Mouse (Mus musculus): Measurements from ENCODE around the gene Gm17359. TPM values are rescaled to one million over a fixed set of nuclear protein-coding genes. Genes with fewer than 3 reads are reported as not detected.

The Gm17359 gene
- total and polyA plus RNA-seq, 3 experiments = not detected

- in situ Hi-C loops (cut with MboI; ENCODE audit: low pct_ligation_motif_present, low pct_unique_long_range_greater_than_20kb, low sequenced_read_pairs) (no loop called here), dilution Hi-C loops (cut with MboI; ENCODE audit: extremely low pct_ligation_motif_present, extremely low pct_unique_long_range_greater_than_20kb, low sequenced_read_pairs) (no loop called here)
- Histone ChIP-seq H3K4me2 (ENCODE audit: insufficient read depth, low read depth, poor library complexity, severe bottlenecking) (no peak overlapping the region), H3K79me2 (replicated peaks; ENCODE audit: control insufficient read depth, extremely low read depth, insufficient read depth, poor library complexity, severe bottlenecking) (no peaks in the 10 kb centered on the region), H3K9me3 (replicated peaks; ENCODE audit: low read length) (no peaks in the 10 kb centered on the region), H3K4me3 (replicated peaks in 1 of 3; ENCODE audit: low read depth in 2 of 3, low read length in 2 of 3, poor library complexity in 1 of 3) (no peak overlapping the region), H3K4me1 (ENCODE audit: control insufficient read depth in 1 of 2, insufficient read depth in 2 of 2) (no peaks in the 10 kb centered on the region), H3K27ac (ENCODE audit: insufficient read depth, low read depth) (no peak overlapping the region), H3K36me3 (replicated peaks in 1 of 2; ENCODE audit: control insufficient read depth in 1 of 2, insufficient read depth in 1 of 2, low read length in 1 of 2) (no peaks in the 10 kb centered on the region), H3K27me3 (replicated peaks) (no peaks in the 10 kb centered on the region), H3K9ac (ENCODE audit: insufficient read depth, low read depth) (no peak overlapping the region)
- DNase-seq (ENCODE audit: extremely low read depth) = no peak
- no peak for TF ChIP-seq MYC (IDR thresholded peaks at IDR 0.05; ENCODE audit: low read depth, low read length)
- TF ChIP-seq MEF2A (IDR thresholded peaks at IDR 0.05; ENCODE audit: borderline replicate concordance, low read depth, low read length) = no peak
- no peak for TF ChIP-seq KAT2A (IDR thresholded peaks at IDR 0.05; ENCODE audit: insufficient replicate concordance, low read length)
- TF ChIP-seq JUN (IDR thresholded peaks at IDR 0.05; ENCODE audit: insufficient read depth, low read depth, low read length) = no peak
- no peak for TF ChIP-seq PAX5 (IDR thresholded peaks at IDR 0.05; ENCODE audit: low read length)
- no peak for TF ChIP-seq BHLHE40 (IDR thresholded peaks at IDR 0.05; ENCODE audit: low read depth, low read length)
- no peak for TF ChIP-seq CHD2 (IDR thresholded peaks at IDR 0.05; ENCODE audit: low read length)
Measured at GRCm38 (mm10) chr3:79448421-79448820, 112.0 kb downstream of the Gm17359 start.

- H3K36me3 ChIP-seq (replicated peaks in 1 of 2; ENCODE audit: control insufficient read depth in 1 of 2, insufficient read depth in 1 of 2, low read length in 1 of 2) = no peaks in the 10 kb centered on the region
- H3K9me3 ChIP-seq (replicated peaks; ENCODE audit: low read length) = no peaks in the 10 kb centered on the region
- TF ChIP-seq BHLHE40 (IDR thresholded peaks at IDR 0.05; ENCODE audit: low read depth, low read length) = no peak
- no peak for TF ChIP-seq MAZ (IDR thresholded peaks at IDR 0.05; ENCODE audit: low read depth, low read length)
- no peak for TF ChIP-seq JUN (IDR thresholded peaks at IDR 0.05; ENCODE audit: insufficient read depth, low read depth, low read length)
- no peak for TF ChIP-seq JUND (conservative IDR thresholded peaks at IDR 0.05; ENCODE audit: low read depth, low read length)
- TF ChIP-seq HCFC1 (IDR thresholded peaks at IDR 0.05; ENCODE audit: low read depth, low read length) = no peak
- no peak for TF ChIP-seq MXI1 (IDR thresholded peaks at IDR 0.05; ENCODE audit: low read depth, low read length)
- TF ChIP-seq MYC (IDR thresholded peaks at IDR 0.05; ENCODE audit: low read depth, low read length) = no peak
- TF ChIP-seq MEF2A (IDR thresholded peaks at IDR 0.05; ENCODE audit: borderline replicate concordance, low read depth, low read length) = no peak
- no peak for TF ChIP-seq SIN3A (IDR thresholded peaks at IDR 0.05; ENCODE audit: low read length)
- no peak for TF ChIP-seq CHD2 (IDR thresholded peaks at IDR 0.05; ENCODE audit: low read length)
- no peak for TF ChIP-seq NRF1 (IDR thresholded peaks at IDR 0.05; ENCODE audit: low read depth, low read length)
- no peak for TF ChIP-seq TCF12 (IDR thresholded peaks at IDR 0.05; ENCODE audit: low read depth, low read length)
- no peak for TF ChIP-seq RCOR1 (conservative IDR thresholded peaks at IDR 0.05; ENCODE audit: low read depth, low read length)
- no peak for TF ChIP-seq PAX5 (IDR thresholded peaks at IDR 0.05; ENCODE audit: low read length)
- no peak for TF ChIP-seq CHD1 (IDR thresholded peaks at IDR 0.05; ENCODE audit: low read depth, low read length)
- no peak for TF ChIP-seq ELF1 (IDR thresholded peaks at IDR 0.05; ENCODE audit: low read depth, low read length)
- TF ChIP-seq POLR2AphosphoS2 (IDR thresholded peaks at IDR 0.05; ENCODE audit: low read depth, low read length) = no peak
- TF ChIP-seq NELFE (IDR thresholded peaks at IDR 0.05; ENCODE audit: low read depth, low read length) = no peak
- TF ChIP-seq POLR2A (IDR thresholded peaks at IDR 0.05; ENCODE audit: low read depth, low read length) = no peak
- H3K4me3 ChIP-seq (replicated peaks in 1 of 3; ENCODE audit: low read depth in 2 of 3, low read length in 2 of 3, poor library complexity in 1 of 3) = no peak overlapping the region
- no peak overlapping the region for H3K4me2 ChIP-seq (ENCODE audit: insufficient read depth, low read depth, poor library complexity, severe bottlenecking)
- dilution Hi-C loops (cut with MboI; ENCODE audit: extremely low pct_ligation_motif_present, extremely low pct_unique_long_range_greater_than_20kb, low sequenced_read_pairs) (no loop called here), in situ Hi-C loops (cut with MboI; ENCODE audit: low pct_ligation_motif_present, low pct_unique_long_range_greater_than_20kb, low sequenced_read_pairs) (no loop called here)
- no peak overlapping the region for H3K27ac ChIP-seq (ENCODE audit: insufficient read depth, low read depth)
- no peaks in the 10 kb centered on the region for H3K79me2 ChIP-seq (replicated peaks; ENCODE audit: control insufficient read depth, extremely low read depth, insufficient read depth, poor library complexity, severe bottlenecking)
- H3K9ac ChIP-seq (ENCODE audit: insufficient read depth, low read depth) = no peak overlapping the region
- DNase-seq (ENCODE audit: extremely low read depth) = no peak
- no peaks in the 10 kb centered on the region for H3K4me1 ChIP-seq (ENCODE audit: control insufficient read depth in 1 of 2, insufficient read depth in 2 of 2)
- no peaks in the 10 kb centered on the region for H3K27me3 ChIP-seq (replicated peaks)
Measured at GRCm38 (mm10) chr3:79449361-79449760, 112.9 kb downstream of the Gm17359 start.
